In genomic region chr2:139788658-139789057, GRCm38 (mm10) we compare ENCODE assay signal across 24 mouse cellular contexts.
DNase-seq lines count a peak whose midpoint lies in the region; ATAC-seq lines count a peak whose summit lies in the region.
"Had no signal": no experiment of that assay in that cellular context is flagged by ENCODE, and none has a peak within 500 bp of the region (broad histone marks: within the 10 kb centered on the region; RNA-seq: fewer than 3 reads in every experiment).

No protein-coding gene starts in this region.

- H3K4me2 ChIP-seq in lung, embryonic 15.5 days, result no peak overlapping the region
- H3K4me2 ChIP-seq: forebrain, embryonic 15.5 days; heart, embryonic 15.5 days; hindbrain, embryonic 14.5 days; limb, embryonic 15.5 days; midbrain, embryonic 13.5 days had no signal

- peak; percentile 49 for DNase-seq in adrenal gland, adult 2 months
- DNase-seq in adrenal gland, adult 8-10 months, result no peak
- DNase-seq in lung, postnatal 14 days, result no peak
- peak; percentile 68 for DNase-seq in 3T3-L1 (ENCODE audit: low read depth, low spot score)
- DNase-seq in large intestine, adult 2 months (ENCODE audit: low read depth, low spot score), result peak; percentile 39
- DNase-seq in heart, postnatal 36 days, result no peak
- DNase-seq: adrenal gland, postnatal 14 days; cerebellum, adult 11 months; cerebellum, postnatal 10 days; heart, postnatal 4 days; kidney, adult 18-20 months; kidney, postnatal 10 days; layer of hippocampus, postnatal 36 days; thymus, adult 2 months had no signal

- no peak overlapping the region for H3K9ac ChIP-seq in lung, embryonic 15.5 days
- H3K9ac ChIP-seq: forebrain, embryonic 15.5 days; heart, embryonic 15.5 days; hindbrain, embryonic 14.5 days; limb, embryonic 15.5 days; midbrain, embryonic 13.5 days had no signal

- peak; percentile 53; the same call in 1 of the 2 replicates for ATAC-seq in lung, embryonic 15.5 days (ENCODE audit: borderline replicate concordance, extremely low read depth, low FRiP score, low TSS enrichment)
- ATAC-seq: activated CD4-positive, CD25-positive, alpha-beta regulatory T cell, adult 4 months; forebrain, embryonic 15.5 days; inflammation-experienced regulatory T-cells, adult 6 months; midbrain, embryonic 13.5 days had no signal

- WGBS in lung, embryonic 15.5 days, result 31% methylated on average over 4 of the region's 4 CpGs
- WGBS in large intestine, adult 2 months, result 16% methylated on average over 4 of the region's 4 CpGs

- H3K27ac ChIP-seq in lung, embryonic 15.5 days, result peak overlapping the region; percentile 66
- H3K27ac ChIP-seq: embryonic facial prominence, embryonic 10.5 days; forebrain, embryonic 15.5 days; heart, embryonic 15.5 days; hindbrain, embryonic 14.5 days; limb, embryonic 15.5 days; midbrain, embryonic 13.5 days had no signal

- H3K9me3 ChIP-seq in lung, embryonic 15.5 days, result no peaks in the 10 kb centered on the region
- H3K9me3 ChIP-seq: embryonic facial prominence, embryonic 10.5 days; forebrain, embryonic 15.5 days; heart, embryonic 15.5 days; limb, embryonic 15.5 days; megakaryocyte, embryonic 14.5 days; midbrain, embryonic 13.5 days had no signal

- peaks cover 15% of the 10 kb centered on the region; the same call in 1 of the 2 replicates for H3K4me1 ChIP-seq in lung, embryonic 15.5 days
- H3K4me1 ChIP-seq: embryonic facial prominence, embryonic 10.5 days; forebrain, embryonic 15.5 days; heart, embryonic 15.5 days; limb, embryonic 15.5 days; midbrain, embryonic 13.5 days had no signal

- intact Hi-C loops in heart, postnatal 36 days (cut with DNase I), result no loop called here

- H3K27me3 ChIP-seq in lung, embryonic 15.5 days, result no peaks in the 10 kb centered on the region
- H3K27me3 ChIP-seq: forebrain, embryonic 15.5 days; heart, embryonic 15.5 days; limb, embryonic 15.5 days; megakaryocyte, embryonic 14.5 days; midbrain, embryonic 13.5 days had no signal

- H3K4me3 ChIP-seq in lung, embryonic 15.5 days, result no peak overlapping the region
- H3K4me3 ChIP-seq: embryonic facial prominence, embryonic 10.5 days; forebrain, embryonic 15.5 days; heart, embryonic 15.5 days; limb, embryonic 15.5 days; megakaryocyte, embryonic 14.5 days; midbrain, embryonic 13.5 days had no signal

- no peaks in the 10 kb centered on the region for H3K36me3 ChIP-seq in lung, embryonic 15.5 days
- H3K36me3 ChIP-seq: embryonic facial prominence, embryonic 10.5 days; forebrain, embryonic 15.5 days; heart, embryonic 15.5 days; limb, embryonic 15.5 days; midbrain, embryonic 13.5 days had no signal

Comparison
In these comparisons a context has a peak if more than half of its experiments do, and no peak if none do; other contexts are left out.
1. DNase-seq: peak in adrenal gland, adult 2 months (single experiment), 3T3-L1 (single experiment) and large intestine, adult 2 months (single experiment); none in adrenal gland, adult 8-10 months (single experiment), lung, postnatal 14 days (single experiment) and heart, postnatal 36 days (0 of 2).